Mouse (Mus musculus): ENCODE measurements around the gene Mip. TPM values are rescaled to one million over a fixed set of nuclear protein-coding genes. Genes with fewer than 3 reads are reported as not detected.
"Not testable (repeated sequence)": the region's sequence is repeated elsewhere in the genome, so short reads cannot be mapped to it uniquely, and the experiment has no call there.

Gene Mip
- polyA plus RNA-seq, 1 experiment, result 0.19 TPM

- DNase-seq, result peak; percentile 78
- TF ChIP-seq POLR2A (IDR thresholded peaks at IDR 0.05; ENCODE audit: control insufficient read depth, extremely low read depth, insufficient read depth, low read length, poor library complexity), result no peak
- H3K4me1 ChIP-seq (replicated peaks; ENCODE audit: control insufficient read depth, insufficient read depth, low read length), result no peaks in the 10 kb centered on the region
- no peaks in the 10 kb centered on the region for H3K36me3 ChIP-seq (ENCODE audit: control insufficient read depth, insufficient read depth, low read length)
- 64% methylated on average over 2 of the region's 2 CpGs for WGBS
- H3K4me3 ChIP-seq (ENCODE audit: control insufficient read depth, insufficient read depth, low read length), result no peak overlapping the region
- H3K27me3 ChIP-seq (ENCODE audit: control insufficient read depth, insufficient read depth, low read length), result no peaks in the 10 kb centered on the region
- no peak overlapping the region for H3K27ac ChIP-seq (ENCODE audit: control insufficient read depth, insufficient read depth, low read length)
Observed at GRCm38 (mm10) chr10:128185959-128186358, 39.7 kb upstream of the Mip start.

- Histone ChIP-seq H3K36me3 (ENCODE audit: control insufficient read depth, insufficient read depth, low read length) (no peaks in the 10 kb centered on the region), H3K27me3 (ENCODE audit: control insufficient read depth, insufficient read depth, low read length) (no peaks in the 10 kb centered on the region), H3K4me1 (replicated peaks; ENCODE audit: control insufficient read depth, insufficient read depth, low read length) (no peaks in the 10 kb centered on the region), H3K4me3 (ENCODE audit: control insufficient read depth, insufficient read depth, low read length) (no peak overlapping the region), H3K27ac (ENCODE audit: control insufficient read depth, insufficient read depth, low read length) (no peak overlapping the region)
- TF ChIP-seq CTCF (IDR thresholded peaks at IDR 0.05; ENCODE audit: borderline replicate concordance, control insufficient read depth, extremely low read depth, insufficient read depth, low read length, poor library complexity), result no peak
- TF ChIP-seq POLR2A (IDR thresholded peaks at IDR 0.05; ENCODE audit: control insufficient read depth, extremely low read depth, insufficient read depth, low read length, poor library complexity), result no peak
- WGBS, result 85% methylated on average over 5 of the region's 5 CpGs
- DNase-seq, result no peak
Observed at GRCm38 (mm10) chr10:128187181-128187605, 38.4 kb upstream of the Mip start.

GRCm38 (mm10) chr10:128188242-128188877 lies 37.3 kb upstream of the Mip start:
- no peaks in the 10 kb centered on the region for H3K4me1 ChIP-seq (replicated peaks; ENCODE audit: control insufficient read depth, insufficient read depth, low read length)
- DNase-seq, result peak; percentile 74
- WGBS, result 55% methylated on average over 2 of the region's 2 CpGs
- H3K27ac ChIP-seq (ENCODE audit: control insufficient read depth, insufficient read depth, low read length), result no peak overlapping the region
- no peaks in the 10 kb centered on the region for H3K27me3 ChIP-seq (ENCODE audit: control insufficient read depth, insufficient read depth, low read length)
- H3K4me3 ChIP-seq (ENCODE audit: control insufficient read depth, insufficient read depth, low read length), result no peak overlapping the region
- no peaks in the 10 kb centered on the region for H3K36me3 ChIP-seq (ENCODE audit: control insufficient read depth, insufficient read depth, low read length)
- no peak for TF ChIP-seq POLR2A (IDR thresholded peaks at IDR 0.05; ENCODE audit: control insufficient read depth, extremely low read depth, insufficient read depth, low read length, poor library complexity)

GRCm38 (mm10) chr10:128191472-128191871 lies 34.2 kb upstream of the Mip start:
- H3K4me1 ChIP-seq (replicated peaks; ENCODE audit: control insufficient read depth, insufficient read depth, low read length), result peaks cover 11% of the 10 kb centered on the region

GRCm38 (mm10) chr10:128192030-128192766 lies 33.4 kb upstream of the Mip start:
- peaks cover 11% of the 10 kb centered on the region for H3K4me1 ChIP-seq (replicated peaks; ENCODE audit: control insufficient read depth, insufficient read depth, low read length)
- 91% methylated on average over 3 of the region's 3 CpGs for WGBS
- H3K27ac ChIP-seq (ENCODE audit: control insufficient read depth, insufficient read depth, low read length); H3K36me3 ChIP-seq (ENCODE audit: control insufficient read depth, insufficient read depth, low read length); DNase-seq; H3K27me3 ChIP-seq (ENCODE audit: control insufficient read depth, insufficient read depth, low read length); H3K4me3 ChIP-seq (ENCODE audit: control insufficient read depth, insufficient read depth, low read length): not testable (repeated sequence)

More at GRCm38 (mm10) chr10:128191472-128191871, 34.2 kb upstream of the Mip start:
- Histone ChIP-seq H3K27ac (ENCODE audit: control insufficient read depth, insufficient read depth, low read length) (no peak overlapping the region), H3K4me3 (ENCODE audit: control insufficient read depth, insufficient read depth, low read length) (no peak overlapping the region), H3K36me3 (ENCODE audit: control insufficient read depth, insufficient read depth, low read length) (no peaks in the 10 kb centered on the region), H3K27me3 (ENCODE audit: control insufficient read depth, insufficient read depth, low read length) (no peaks in the 10 kb centered on the region; the same call in 1 of the 2 replicates)
- TF ChIP-seq CTCF (IDR thresholded peaks at IDR 0.05; ENCODE audit: borderline replicate concordance, control insufficient read depth, extremely low read depth, insufficient read depth, low read length, poor library complexity) (no peak), POLR2A (IDR thresholded peaks at IDR 0.05; ENCODE audit: control insufficient read depth, extremely low read depth, insufficient read depth, low read length, poor library complexity) (no peak)
- no peak for DNase-seq
- 47% methylated on average over 2 of the region's 2 CpGs for WGBS

GRCm38 (mm10) chr10:128193113-128193512 lies 32.5 kb upstream of the Mip start:
- Histone ChIP-seq H3K36me3 (ENCODE audit: control insufficient read depth, insufficient read depth, low read length) (no peaks in the 10 kb centered on the region), H3K27ac (ENCODE audit: control insufficient read depth, insufficient read depth, low read length) (no peak overlapping the region), H3K27me3 (ENCODE audit: control insufficient read depth, insufficient read depth, low read length) (no peaks in the 10 kb centered on the region; the same call in 1 of the 2 replicates), H3K4me3 (ENCODE audit: control insufficient read depth, insufficient read depth, low read length) (no peak overlapping the region), H3K4me1 (replicated peaks; ENCODE audit: control insufficient read depth, insufficient read depth, low read length) (peaks cover 11% of the 10 kb centered on the region)
- 99% methylated on average over 6 of the region's 6 CpGs for WGBS
- TF ChIP-seq CTCF (IDR thresholded peaks at IDR 0.05; ENCODE audit: borderline replicate concordance, control insufficient read depth, extremely low read depth, insufficient read depth, low read length, poor library complexity), result no peak
- TF ChIP-seq POLR2A (IDR thresholded peaks at IDR 0.05; ENCODE audit: control insufficient read depth, extremely low read depth, insufficient read depth, low read length, poor library complexity), result no peak
- DNase-seq, result no peak
